Mouse (Mus musculus): Measurements from ENCODE around the gene Rsad2. TPM values are rescaled to one million over a fixed set of nuclear protein-coding genes. Genes with fewer than 3 reads are reported as not detected.

Rsad2 gene
- total and polyA plus RNA-seq, 3 experiments, result 7.4 to 14.4 (median 8.2) TPM

- WGBS, result 40% methylated on average over 1 of the region's 1 CpGs
- intact Hi-C loops (cut with DNase I), result loop anchor here (1.0 kb wide), 1 partner anchor 45 kb away; no protein-coding TSS in a partner anchor
- H3K9ac ChIP-seq (ENCODE audit: low read depth, low read length), result no peak overlapping the region
- no peak for DNase-seq
- no peaks in the 10 kb centered on the region for H3K27me3 ChIP-seq (ENCODE audit: control insufficient read depth, insufficient read depth, low read length)
- TF ChIP-seq CTCF (IDR thresholded peaks at IDR 0.05), result no peak
- TF ChIP-seq POLR2A (IDR thresholded peaks at IDR 0.05; ENCODE audit: insufficient read depth, low read depth, low read length), result no peak
- no peak for TF ChIP-seq EP300 (IDR thresholded peaks at IDR 0.05; ENCODE audit: insufficient read depth, low read depth, low read length)
- H3K36me3 ChIP-seq (ENCODE audit: control insufficient read depth, insufficient read depth, low read length), result peaks cover 4% of the 10 kb centered on the region
- H3K4me1 ChIP-seq (ENCODE audit: control insufficient read depth, insufficient read depth, low read length), result peaks cover 35% of the 10 kb centered on the region
- H3K4me3 ChIP-seq, result no peak overlapping the region
- H3K79me2 ChIP-seq (replicated peaks; ENCODE audit: control insufficient read depth, insufficient read depth, low read length), result peaks cover 1% of the 10 kb centered on the region; the same call in 1 of the 2 replicates
- peak overlapping the region; percentile 60 for H3K27ac ChIP-seq
These were observed 55.0 kb downstream of the Rsad2 start for GRCm38 (mm10) chr12:26401254-26401653.

DNA sequence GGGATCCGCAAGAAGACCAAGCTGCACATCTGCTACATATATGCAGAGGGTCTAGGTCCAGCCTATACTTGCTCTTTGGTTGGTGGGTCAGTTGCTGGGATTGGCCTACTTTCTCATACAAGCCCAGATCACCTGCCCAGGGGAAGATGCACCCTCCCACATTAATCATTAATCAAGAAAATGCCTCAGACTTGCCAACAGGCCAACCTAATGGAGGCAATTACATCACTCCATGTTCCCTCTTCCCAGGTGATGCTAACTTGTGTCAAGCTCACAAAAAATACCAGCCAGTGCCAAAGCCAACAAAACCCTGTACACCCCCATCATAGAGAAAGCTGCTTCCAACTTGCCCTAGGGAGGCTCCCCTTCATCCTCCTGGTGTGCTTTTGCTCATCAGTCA is 55.5 kb downstream of the Rsad2 start:
- Histone ChIP-seq H3K4me1 (ENCODE audit: control insufficient read depth, insufficient read depth, low read length) (peaks cover 31% of the 10 kb centered on the region), H3K27me3 (ENCODE audit: control insufficient read depth, insufficient read depth, low read length) (no peaks in the 10 kb centered on the region), H3K27ac (peak overlapping the region; percentile 60), H3K79me2 (replicated peaks; ENCODE audit: control insufficient read depth, insufficient read depth, low read length) (peaks cover 1% of the 10 kb centered on the region; the same call in 1 of the 2 replicates), H3K4me3 (no peak overlapping the region), H3K9ac (ENCODE audit: low read depth, low read length) (no peak overlapping the region), H3K36me3 (ENCODE audit: control insufficient read depth, insufficient read depth, low read length) (peaks cover 4% of the 10 kb centered on the region)
- WGBS, result 96% methylated on average over 1 of the region's 1 CpGs
- TF ChIP-seq CTCF (IDR thresholded peaks at IDR 0.05), result no peak
- no peak for TF ChIP-seq POLR2A (IDR thresholded peaks at IDR 0.05; ENCODE audit: insufficient read depth, low read depth, low read length)
- no peak for TF ChIP-seq EP300 (IDR thresholded peaks at IDR 0.05; ENCODE audit: insufficient read depth, low read depth, low read length)
- peak in 1 of 2 experiments; percentile 14 for DNase-seq
- intact Hi-C loops (cut with DNase I), result loop anchor here (1.0 kb wide), 1 partner anchor 44 kb away; no protein-coding TSS in a partner anchor

DNA sequence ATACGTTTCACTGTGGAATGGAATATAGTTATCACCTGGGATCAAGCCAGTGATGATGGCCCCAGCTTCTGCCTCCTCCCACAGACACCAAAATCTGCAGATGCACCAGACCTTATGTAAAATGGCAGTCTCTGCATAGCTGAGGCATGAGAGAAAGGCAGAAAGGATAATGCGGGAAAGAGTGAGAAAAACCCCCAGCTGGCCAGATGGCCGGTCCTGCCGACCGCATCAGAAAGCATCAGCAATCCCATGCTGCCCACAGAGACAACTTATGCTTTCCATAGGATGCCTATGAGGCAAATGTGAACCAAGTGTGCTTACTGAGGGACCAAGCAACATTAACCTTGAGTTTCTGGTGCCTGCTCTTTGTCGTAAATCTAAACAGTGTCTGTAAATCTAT is 56.9 kb downstream of the Rsad2 start:
- H3K9ac ChIP-seq (ENCODE audit: low read depth, low read length), result no peak overlapping the region
- H3K36me3 ChIP-seq (ENCODE audit: control insufficient read depth, insufficient read depth, low read length), result no peaks in the 10 kb centered on the region; the same call in none of the 2 replicates
- WGBS, result 91% methylated on average over 6 of the region's 6 CpGs
- no peak overlapping the region for H3K4me3 ChIP-seq
- peaks cover 21% of the 10 kb centered on the region for H3K4me1 ChIP-seq (ENCODE audit: control insufficient read depth, insufficient read depth, low read length)
- H3K27ac ChIP-seq, result no peak overlapping the region
- peaks cover 1% of the 10 kb centered on the region; the same call in 1 of the 2 replicates for H3K79me2 ChIP-seq (replicated peaks; ENCODE audit: control insufficient read depth, insufficient read depth, low read length)
- DNase-seq, result no peak
- intact Hi-C loops (cut with DNase I), result no loop called here
- no peaks in the 10 kb centered on the region for H3K27me3 ChIP-seq (ENCODE audit: control insufficient read depth, insufficient read depth, low read length)
- TF ChIP-seq CTCF (IDR thresholded peaks at IDR 0.05), result no peak
- TF ChIP-seq POLR2A (IDR thresholded peaks at IDR 0.05; ENCODE audit: insufficient read depth, low read depth, low read length), result no peak
- TF ChIP-seq EP300 (IDR thresholded peaks at IDR 0.05; ENCODE audit: insufficient read depth, low read depth, low read length), result no peak

- TF ChIP-seq EP300 (IDR thresholded peaks at IDR 0.05; ENCODE audit: insufficient read depth, low read depth, low read length) (no peak), POLR2A (IDR thresholded peaks at IDR 0.05; ENCODE audit: insufficient read depth, low read depth, low read length) (no peak), CTCF (IDR thresholded peaks at IDR 0.05) (no peak)
- no peak overlapping the region for H3K9ac ChIP-seq (ENCODE audit: low read depth, low read length)
- WGBS, result 53% methylated on average over 2 of the region's 2 CpGs
- H3K27me3 ChIP-seq (ENCODE audit: control insufficient read depth, insufficient read depth, low read length), result no peaks in the 10 kb centered on the region
- intact Hi-C loops (cut with DNase I), result no loop called here
- H3K36me3 ChIP-seq (ENCODE audit: control insufficient read depth, insufficient read depth, low read length), result no peaks in the 10 kb centered on the region; the same call in none of the 2 replicates
- peaks cover 1% of the 10 kb centered on the region; the same call in 1 of the 2 replicates for H3K79me2 ChIP-seq (replicated peaks; ENCODE audit: control insufficient read depth, insufficient read depth, low read length)
- no peak for DNase-seq
- no peak overlapping the region for H3K27ac ChIP-seq
- H3K4me3 ChIP-seq, result no peak overlapping the region
- H3K4me1 ChIP-seq (ENCODE audit: control insufficient read depth, insufficient read depth, low read length), result peaks cover 18% of the 10 kb centered on the region
These were observed 57.7 kb downstream of the Rsad2 start for GRCm38 (mm10) chr12:26398597-26398996.

GRCm38 (mm10) chr12:26394485-26395470 is 61.5 kb downstream of the Rsad2 start:
- TF ChIP-seq CTCF (IDR thresholded peaks at IDR 0.05), result no peak
- no peak for TF ChIP-seq POLR2A (IDR thresholded peaks at IDR 0.05; ENCODE audit: insufficient read depth, low read depth, low read length)
- TF ChIP-seq EP300 (IDR thresholded peaks at IDR 0.05; ENCODE audit: insufficient read depth, low read depth, low read length), result no peak
- Histone ChIP-seq H3K9ac (ENCODE audit: low read depth, low read length) (no peak overlapping the region), H3K27me3 (ENCODE audit: control insufficient read depth, insufficient read depth, low read length) (no peaks in the 10 kb centered on the region), H3K27ac (no peak overlapping the region), H3K4me3 (no peak overlapping the region), H3K36me3 (ENCODE audit: control insufficient read depth, insufficient read depth, low read length) (no peaks in the 10 kb centered on the region; the same call in 1 of the 2 replicates), H3K4me1 (ENCODE audit: control insufficient read depth, insufficient read depth, low read length) (peaks cover 2% of the 10 kb centered on the region), H3K79me2 (replicated peaks; ENCODE audit: control insufficient read depth, insufficient read depth, low read length) (peaks cover 1% of the 10 kb centered on the region; the same call in 1 of the 2 replicates)
- intact Hi-C loops (cut with DNase I), result no loop called here
- 80% methylated on average over 13 of the region's 13 CpGs for WGBS
- DNase-seq, result peak in 1 of 2 experiments; percentile 15

All from heart, adult 2 months (tissue).